Mouse (Mus musculus) cerebellum, postnatal 4 days (tissue): ENCODE data around the gene Atp6v1a.

Experiments used
- DNase-seq, 2 experiments: peaks; one replicate each; pipeline ENCODE4 v3.0.0; 2022; ENCODE audit warnings: low spot score in 2 of 2, mixed read lengths in 1 of 2

Atp6v1a gene

GRCm38 (mm10) chr16:44138377-44138978 lies 1.0 kb downstream of the Atp6v1a start:
- DNase-seq: no peak

- no peak for DNase-seq
These were observed 2.9 kb downstream of the Atp6v1a start for GRCm38 (mm10) chr16:44136511-44137021.

DNA sequence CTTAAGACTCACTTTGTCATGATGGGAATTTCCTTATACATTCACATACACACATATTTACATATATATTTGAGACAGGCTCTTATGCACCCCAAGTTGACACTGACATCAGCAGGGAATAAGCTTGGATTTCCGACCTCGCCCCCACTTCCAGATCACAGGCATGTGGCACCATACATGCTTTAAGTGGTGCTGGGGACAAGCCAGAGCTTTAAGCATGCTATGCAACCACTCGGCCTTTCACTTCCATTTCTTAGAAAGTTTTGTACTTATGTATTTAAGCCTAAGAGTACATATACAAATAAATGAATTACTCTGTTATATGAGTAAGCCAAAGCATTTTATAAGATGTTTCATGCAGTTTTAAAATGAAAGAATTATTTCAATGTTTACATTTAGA lies 6.3 kb downstream of the Atp6v1a start:
- DNase-seq: no peak

- DNase-seq: no peak
These were observed 7.2 kb downstream of the Atp6v1a start for GRCm38 (mm10) chr16:44132300-44132699.

DNA sequence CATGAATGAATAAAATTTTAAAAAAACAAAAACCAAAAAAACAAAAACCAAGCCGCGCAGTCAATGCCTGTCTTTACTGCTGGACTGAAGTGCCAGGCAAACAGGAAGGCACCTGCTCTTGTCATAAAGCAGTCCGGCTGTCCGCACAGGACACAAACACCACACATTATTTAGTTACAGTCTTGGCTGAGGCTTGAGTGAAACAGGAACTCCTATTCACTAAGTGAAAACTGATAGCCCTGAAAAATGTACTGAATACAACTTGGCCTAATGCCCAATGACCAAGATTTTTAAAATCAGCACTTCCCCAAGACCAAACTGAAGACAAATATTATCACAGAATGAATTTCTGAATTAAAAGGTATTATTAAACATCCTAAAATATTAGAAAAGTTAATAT lies 13.1 kb downstream of the Atp6v1a start:
- no peak for DNase-seq

DNA sequence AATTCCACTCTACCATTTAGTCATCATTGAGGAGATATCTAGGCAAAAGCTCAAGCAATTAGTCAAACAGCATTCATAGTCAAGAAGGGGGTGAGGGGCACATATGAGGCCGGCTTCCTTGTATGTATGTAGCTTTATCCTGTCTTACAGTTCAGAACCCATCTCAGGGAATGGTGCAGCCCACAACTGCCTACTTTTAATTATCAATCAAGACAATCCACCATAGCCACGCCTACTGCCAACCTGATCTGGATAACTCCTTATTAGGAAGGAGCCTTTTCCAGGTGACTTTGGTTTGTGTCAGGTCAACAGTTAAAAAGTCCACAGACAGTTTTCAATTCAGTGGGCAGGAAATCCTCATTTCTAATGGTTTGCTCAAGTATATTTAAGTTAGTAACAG lies 14.1 kb downstream of the Atp6v1a start:
- DNase-seq: no peak

DNA sequence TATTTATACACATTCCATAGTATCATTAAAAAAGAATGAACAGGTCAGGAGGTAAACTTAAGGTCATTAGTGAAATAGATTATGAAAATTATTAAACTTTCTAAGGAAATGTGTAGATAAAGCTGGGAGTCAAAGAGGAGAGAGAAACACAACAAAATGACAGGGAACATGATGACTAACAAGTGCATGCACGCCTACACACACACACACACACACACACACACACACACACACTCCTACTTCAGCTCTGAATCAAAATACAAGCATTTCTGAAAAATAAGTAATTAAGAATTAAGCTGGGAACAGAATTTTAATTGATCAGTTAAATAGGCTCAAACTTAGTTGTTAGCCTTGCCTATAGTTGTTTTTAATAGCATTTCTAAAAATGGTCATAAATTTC lies 14.8 kb downstream of the Atp6v1a start:
- no peak for DNase-seq

DNA sequence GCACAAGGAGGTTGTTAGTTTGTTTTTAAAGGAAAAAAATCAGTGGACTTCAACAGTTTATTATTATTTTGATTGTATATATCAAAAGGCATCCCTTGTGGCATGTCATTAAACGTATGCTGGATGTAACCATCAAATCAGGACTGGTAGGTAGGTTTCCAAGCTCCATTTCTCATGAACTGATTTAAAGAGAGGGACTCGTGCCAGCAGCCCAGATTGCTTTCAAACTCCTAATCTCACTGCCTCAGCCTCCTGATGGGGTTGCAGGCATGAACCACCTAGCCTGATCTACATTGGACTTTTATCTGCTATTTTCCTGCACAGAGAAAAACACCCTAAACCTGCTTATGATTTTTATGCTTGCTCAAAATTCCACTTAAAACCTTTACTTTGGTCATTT lies 15.7 kb downstream of the Atp6v1a start:
- no peak for DNase-seq

GRCm38 (mm10) chr16:44122982-44123725 lies 16.4 kb downstream of the Atp6v1a start:
- no peak for DNase-seq

DNA sequence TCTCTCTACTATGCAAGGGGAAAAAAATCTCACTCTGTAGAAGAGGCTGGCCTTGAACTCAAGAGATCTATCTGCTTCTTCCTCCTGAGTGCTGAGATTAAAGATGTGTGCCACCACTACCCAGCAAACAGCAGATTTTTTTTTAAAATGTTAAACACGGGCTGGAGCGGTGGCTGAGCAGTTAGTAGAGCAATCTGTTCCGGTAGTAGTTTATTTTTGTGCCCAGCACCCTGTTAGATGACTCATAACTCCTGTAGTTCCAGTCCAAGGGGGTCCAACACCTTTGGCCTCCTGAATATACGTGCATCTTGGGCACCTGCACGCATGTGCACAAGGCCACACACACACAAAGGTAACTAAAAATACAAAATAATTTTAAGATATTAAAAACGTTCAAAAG lies 16.9 kb downstream of the Atp6v1a start:
- DNase-seq: no peak

DNA sequence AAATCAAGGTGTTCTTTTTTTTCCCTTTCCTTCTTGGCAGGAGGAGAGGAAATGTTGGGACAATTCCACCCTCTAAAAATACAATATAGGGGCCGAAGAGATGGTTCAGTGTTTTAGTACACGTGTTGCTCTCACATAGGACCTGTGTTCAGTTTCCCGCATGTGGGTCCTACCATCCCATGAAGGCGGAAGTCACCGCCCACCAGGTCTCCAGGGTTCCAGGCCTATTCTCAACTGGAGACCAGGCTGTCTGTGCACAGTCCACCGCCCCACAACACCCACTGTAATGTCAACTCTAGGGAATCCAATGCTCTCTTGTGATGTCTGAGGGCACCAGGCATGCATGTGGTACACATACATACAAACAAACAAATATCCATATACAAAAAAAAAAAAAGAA lies 17.4 kb downstream of the Atp6v1a start:
- no peak for DNase-seq

DNA sequence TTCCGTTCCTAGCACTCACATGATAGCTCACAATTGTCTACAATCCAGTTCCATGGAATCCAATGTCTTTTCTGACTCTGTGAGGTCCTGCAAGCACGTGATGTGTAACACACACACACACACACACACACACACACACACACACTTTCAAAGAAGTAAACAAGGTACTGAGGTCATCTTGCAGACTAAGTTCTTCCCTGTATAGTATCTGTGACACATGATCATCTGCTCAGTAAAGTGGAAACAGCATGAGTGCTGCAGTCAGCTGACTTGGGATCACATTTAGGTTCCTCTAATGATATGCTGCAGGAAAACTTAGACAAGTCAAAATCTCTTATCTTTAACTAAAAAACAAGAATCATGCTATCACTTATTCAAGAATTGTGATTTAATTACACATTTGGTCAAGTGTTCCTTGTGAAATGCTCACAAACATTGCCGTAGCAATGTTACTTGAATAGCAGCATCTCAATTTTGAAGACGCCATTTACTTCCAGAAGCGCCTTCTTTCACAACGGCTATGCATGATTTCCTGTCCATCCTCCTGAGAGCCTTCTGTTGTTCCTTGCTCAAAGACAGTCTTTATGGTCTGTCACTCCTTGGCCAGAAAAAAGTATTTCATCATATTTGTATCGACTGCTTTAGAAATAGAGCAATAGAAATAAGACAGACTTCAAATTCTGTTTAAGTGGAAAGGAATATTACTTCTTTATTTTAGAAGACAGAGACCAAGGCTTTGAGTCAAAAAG lies 19.6 kb downstream of the Atp6v1a start:
- no peak for DNase-seq

GRCm38 (mm10) chr16:44109002-44109401 lies 30.5 kb downstream of the Atp6v1a start:
- DNase-seq: no peak

DNA sequence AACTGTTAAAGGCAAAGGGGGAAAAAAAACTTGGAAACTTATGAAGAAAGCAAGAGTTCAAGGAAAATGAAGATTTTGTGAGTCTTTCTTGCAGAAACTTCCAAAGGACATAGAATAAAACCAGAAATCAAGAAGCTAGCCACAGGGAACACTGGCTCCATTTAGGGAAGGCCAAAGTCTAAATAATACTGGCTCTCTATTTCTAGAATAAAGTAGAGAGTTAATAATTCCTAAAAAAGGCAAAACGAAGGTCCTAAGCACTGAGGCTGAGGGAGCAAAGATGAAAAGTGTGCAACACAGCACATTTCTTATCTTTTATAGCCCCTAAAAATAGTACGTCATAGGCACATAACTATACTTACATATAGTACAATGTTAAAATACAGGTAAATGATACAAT lies 34.3 kb downstream of the Atp6v1a start:
- no peak for DNase-seq

DNA sequence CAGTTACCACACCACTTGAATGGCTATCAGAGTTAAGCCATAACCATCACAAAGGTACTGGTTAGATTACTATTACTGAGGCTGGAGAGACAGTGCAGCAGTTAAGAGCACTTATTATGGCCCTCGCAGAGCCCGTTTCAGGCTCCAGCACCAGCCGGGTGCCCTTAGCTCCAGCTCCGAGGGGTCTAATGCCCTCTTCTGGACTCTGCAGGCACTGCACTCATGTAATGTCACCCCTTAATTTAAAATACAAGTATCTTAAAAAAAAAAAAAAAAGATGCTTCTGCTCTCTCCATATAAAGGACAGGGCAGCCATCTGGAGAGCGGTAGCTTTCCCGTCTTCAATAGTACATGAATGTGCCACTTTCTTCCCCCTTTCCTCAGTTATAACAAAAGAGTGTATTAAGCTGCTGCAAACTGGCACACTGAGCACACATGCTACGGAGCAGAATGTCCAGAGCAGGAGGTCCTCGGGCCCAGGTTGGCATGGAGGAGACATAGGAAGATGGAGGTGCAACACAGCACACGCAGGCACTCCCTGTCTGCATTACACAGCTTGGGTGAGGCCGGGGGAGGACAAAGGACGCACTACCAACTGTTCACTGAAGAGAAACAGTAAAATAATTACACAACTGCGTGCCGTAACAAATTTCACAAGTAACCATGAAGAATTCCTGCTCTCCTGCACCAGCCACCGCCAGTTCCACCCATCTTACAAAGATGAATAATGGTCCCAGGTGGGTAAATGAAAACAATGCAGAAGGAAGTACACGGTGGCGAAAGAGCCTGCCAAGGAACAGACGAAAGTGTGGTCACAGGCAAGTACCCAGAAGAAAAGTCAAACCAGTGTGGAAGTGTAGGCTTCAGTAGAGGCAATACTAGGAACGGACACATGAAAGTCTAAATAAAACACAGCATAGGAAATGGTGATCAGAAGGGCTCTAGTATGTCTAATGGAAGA lies 35.4 kb downstream of the Atp6v1a start:
- no peak for DNase-seq

- no peak for DNase-seq
These were observed 36.6 kb downstream of the Atp6v1a start for GRCm38 (mm10) chr16:44102925-44103324.

DNA sequence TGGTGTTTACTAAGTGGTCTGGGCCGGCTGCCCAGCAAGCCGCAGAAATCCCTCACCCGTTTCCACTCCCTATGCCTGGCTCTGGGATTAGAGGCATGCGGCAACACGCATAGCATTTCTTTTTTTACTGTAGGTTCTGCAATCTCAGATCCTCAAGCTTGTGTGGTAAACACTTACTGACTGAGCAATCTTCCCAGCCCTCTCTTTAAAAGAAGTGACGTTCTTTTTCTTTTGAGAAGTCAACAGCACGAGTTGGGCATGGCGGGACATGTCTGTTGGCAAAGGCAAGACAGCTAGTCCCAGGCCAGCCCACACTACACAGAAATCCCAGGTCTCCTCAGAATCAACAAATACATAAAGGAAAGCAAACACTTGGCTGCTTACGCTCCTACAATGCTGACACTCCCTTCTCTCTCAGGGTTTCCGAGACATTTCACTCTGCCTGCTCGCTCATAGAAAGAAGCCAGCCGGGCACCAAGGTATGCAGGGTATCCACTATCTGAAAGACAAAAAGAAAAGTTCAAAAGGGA lies 38.3 kb downstream of the Atp6v1a start:
- no peak for DNase-seq

DNA sequence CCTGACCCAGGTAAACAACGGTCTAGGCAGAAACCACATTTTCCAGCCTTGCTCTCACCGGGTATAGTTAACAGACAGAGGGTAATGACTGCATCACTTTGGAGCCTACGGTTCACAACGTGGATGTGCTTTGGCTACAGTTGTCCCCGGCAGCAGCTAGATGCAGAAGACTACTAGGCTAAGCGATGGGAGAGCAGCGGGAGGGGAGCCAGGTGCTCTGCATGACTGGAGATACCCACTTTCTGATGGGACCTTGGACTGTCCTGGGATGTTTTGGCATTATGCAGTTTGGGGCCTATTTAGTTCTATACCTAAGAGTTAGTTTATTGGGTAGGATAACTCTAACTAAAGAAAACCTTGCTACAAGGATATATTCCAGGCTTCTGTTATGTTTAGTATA lies 40.1 kb downstream of the Atp6v1a start:
- no peak for DNase-seq

- DNase-seq: no peak
These were observed 51.9 kb downstream of the Atp6v1a start for GRCm38 (mm10) chr16:44087650-44088049.

DNA sequence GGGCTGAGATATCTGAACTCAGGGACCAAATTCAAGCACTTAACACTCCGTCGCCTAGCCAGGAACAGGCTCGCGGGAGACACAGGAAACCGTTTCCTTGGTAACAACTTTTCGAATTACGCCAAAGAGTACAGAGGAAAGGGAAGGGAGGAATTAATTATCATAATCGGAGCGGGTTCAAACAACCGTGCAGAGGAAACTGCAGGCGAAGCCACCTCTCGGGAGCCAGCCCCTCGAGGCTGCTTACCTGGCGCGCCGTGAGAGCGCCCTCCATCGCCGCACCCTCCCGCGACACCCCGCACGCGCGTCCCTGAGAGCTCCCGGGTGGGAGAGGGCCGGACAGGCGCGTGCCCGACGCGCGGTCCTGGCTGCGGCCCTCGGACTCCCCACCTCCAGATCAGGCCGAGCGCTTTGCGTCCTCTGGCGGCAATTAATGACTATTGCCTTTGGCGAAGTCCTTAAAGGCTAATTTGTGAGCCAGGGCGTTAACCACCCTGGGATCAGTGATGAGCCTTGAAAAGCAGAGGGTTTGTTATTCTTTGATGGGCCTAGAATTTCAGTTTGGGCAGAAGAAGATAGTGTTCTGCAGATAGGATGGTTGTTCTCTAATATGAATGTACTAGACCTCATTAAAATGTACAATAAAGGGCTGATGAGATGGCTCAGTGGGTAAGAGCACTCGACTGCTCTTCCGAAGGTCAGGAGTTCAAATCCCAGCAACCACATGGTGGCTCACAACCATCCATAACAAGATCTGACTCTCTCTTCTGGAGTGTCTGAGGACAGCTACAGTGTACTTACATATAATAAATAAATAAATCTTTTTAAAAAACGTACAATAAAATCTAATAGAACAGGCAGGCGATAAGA lies 76.2 kb downstream of the Atp6v1a start, which contains the start of gene Gramd1c:
TSS of gene Gramd1c (minus strand) at position 321 of the 870 bp plus-strand sequence.
- DNase-seq: peak; percentile 46 to 67
